Mouse (Mus musculus) heart, adult 10 weeks (tissue): ENCODE data around the gene Ifitm6. TPM values are rescaled to one million over a fixed set of nuclear protein-coding genes. Genes with fewer than 3 reads are reported as not detected.

Experiments
- polyA plus RNA-seq: library from polyadenylated mRNA; stranded (reverse); fragments of 350-450 nt; fragmentation: Illumina TruSeq; extraction: RNeasy Lipid Tissue Mini Kit (QIAGEN cat#74804); gene quantifications from one replicate; pipeline ENCODE4 v1.2.3, GENCODE M21; 2014; ENCODE audit warnings: low read depth, low replicate concordance

The Ifitm6 gene
- 0.84 TPM for polyA plus RNA-seq

DNA sequence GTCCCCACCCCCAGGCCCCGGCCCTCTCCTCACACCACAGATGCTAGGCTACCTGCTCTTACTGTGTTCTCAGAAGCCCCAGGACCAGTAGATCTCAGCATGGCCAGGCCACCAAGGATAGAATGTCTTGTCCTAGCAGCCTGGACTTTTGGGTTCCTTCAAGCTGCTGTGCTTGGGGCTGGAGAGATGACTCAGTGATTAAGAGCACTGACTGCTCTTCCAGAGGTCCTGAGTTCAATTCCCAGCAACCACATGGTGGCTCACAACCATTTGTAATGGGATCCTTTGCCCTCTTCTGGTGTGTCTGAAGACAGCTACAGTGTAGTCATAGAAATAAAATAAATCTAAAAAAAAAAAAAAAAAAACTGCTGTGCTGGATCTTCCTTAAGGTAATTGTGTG lies at the start of gene Ifitm6:
TSS of gene Ifitm6 (minus strand) at position 101 of the 400 bp plus-strand sequence.

DNA sequence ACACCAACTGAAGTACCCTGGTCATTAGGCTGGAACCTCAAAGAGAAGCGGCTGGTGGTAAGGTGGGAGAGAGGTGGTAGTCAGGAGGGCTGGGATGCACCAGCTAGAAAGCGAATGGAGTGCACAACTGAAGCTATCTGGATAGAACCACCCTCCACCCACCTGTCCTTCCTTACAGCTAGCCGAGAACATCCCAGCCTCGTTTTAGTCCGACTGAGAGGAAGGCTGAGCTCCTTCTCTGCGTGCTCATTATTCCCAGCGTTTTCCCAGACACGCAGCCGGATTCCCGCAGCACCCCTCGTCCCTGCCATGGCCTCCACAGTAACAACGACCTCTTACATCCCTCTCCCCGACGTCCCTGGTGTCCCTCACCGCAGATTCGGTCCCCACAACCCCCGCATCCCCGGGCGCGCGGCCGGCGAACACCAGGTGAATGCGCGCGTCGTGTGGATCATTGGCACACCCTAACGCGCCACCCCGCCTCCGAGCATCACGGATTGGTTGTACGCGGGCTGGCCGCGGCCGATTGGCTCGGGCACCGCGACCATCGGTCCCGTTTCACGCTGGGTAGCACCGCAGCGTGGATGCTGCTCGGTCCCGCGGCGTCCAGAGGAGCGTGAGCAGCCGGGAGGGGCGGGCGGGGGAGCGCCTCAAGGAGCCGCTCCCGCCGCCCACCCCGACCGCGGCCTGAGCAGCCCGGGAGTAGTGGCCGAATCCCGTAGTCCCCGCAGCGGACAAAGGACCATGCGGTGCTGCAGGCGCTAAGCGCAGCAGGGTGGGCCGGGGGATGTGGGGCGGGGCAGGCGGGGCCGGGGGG lies 42.9 kb upstream of the Ifitm6 start, which contains the start of gene B4galnt4:
TSS of gene B4galnt4 (plus strand) at position 679 of the 817 bp plus-strand sequence.

DNA sequence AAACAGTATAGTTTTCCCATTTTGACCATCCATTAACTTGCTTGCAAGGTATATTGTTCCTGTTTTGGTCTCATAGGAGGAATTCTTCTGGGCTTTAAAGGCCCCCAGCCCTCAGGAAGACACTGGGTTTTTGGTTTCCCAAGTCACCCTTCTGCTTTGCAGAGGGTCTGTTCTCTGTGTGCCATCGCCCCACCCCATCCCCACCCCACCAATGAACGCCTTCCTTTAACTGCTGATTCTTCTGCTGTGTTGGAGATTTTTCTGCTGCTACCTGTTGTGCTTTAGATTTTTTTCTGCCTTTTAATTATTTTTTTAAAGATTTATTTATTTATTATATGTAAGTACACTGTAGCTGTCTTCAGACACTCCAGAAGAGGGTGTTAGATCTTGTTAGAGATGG lies 11.1 kb upstream of the Ifitm6 start, which contains the start of gene Gm17387:
TSS of gene Gm17387 (plus strand) at position 301 of the 400 bp plus-strand sequence.

DNA sequence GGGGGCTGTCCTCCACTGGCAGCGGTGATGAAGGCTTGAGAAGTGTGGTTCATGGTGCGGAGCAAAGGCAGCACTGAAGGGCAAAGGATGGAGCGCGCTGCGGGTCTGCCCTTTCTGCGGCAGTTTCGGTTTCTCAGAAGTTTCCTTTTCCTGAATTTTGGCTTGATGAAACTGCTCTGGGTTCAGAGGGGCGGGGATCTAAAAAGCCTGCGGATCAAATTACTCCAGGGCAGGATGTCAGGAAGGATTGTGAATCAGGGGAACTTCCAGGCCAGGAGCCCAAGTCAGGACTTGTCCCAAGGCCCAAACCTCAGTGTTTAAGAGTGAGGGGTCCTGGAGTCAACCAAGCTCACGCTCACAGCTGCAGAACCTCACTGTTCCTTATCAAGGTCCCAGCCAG lies 7.1 kb downstream of the Ifitm6 start, which contains the start of gene Ifitm3:
TSS of gene Ifitm3 (minus strand) at position 178 of the 400 bp plus-strand sequence.

DNA sequence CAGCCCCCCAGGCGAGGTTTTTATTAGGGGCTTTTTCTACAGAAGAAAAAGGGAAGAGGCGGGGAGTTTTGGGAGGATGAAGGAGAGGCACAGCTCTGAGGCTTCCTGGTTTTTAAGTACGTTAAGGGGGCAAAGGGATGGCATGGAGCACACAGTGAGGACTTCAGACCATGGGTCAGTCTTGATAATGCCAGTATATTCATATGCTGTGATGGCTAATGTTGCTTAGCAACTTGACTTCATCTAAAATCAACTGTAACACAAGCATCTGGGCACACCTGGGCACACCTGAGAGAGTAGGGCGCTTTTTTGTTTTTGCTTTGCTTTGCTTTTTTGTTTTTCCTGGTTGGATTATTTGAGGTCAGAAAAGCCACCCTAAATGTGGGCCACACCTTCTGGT lies 50.8 kb downstream of the Ifitm6 start, which contains the start of gene Ifitm1:
TSS of gene Ifitm1 (plus strand) at position 301 of the 400 bp plus-strand sequence.

Other genes starting within 250 kb of the Ifitm6 start
- not detected for gene Syce1, start 230.1 kb downstream of the Ifitm6 start, polyA plus RNA-seq
- 0.18 TPM for gene Zfp941, start 195.7 kb downstream of the Ifitm6 start, polyA plus RNA-seq
- gene Urah, start 182.9 kb downstream of the Ifitm6 start, polyA plus RNA-seq: 1.8 TPM
- 35.3 TPM for gene Scgb1c1, start 172.4 kb downstream of the Ifitm6 start, polyA plus RNA-seq
- not detected for gene Odf3, start 170.1 kb downstream of the Ifitm6 start, polyA plus RNA-seq
- not detected for gene Gm45785, start 161.6 kb downstream of the Ifitm6 start, polyA plus RNA-seq
- gene Ric8a, start 161.0 kb downstream of the Ifitm6 start, polyA plus RNA-seq: 22.6 TPM
- 12.4 TPM for gene Bet1l, start 160.3 kb downstream of the Ifitm6 start, polyA plus RNA-seq
- 93.8 TPM for gene Psmd13, start 136.0 kb downstream of the Ifitm6 start, polyA plus RNA-seq
- 77.7 TPM for gene Sirt3, start 135.6 kb downstream of the Ifitm6 start, polyA plus RNA-seq
- 3,602 TPM for gene Cox8b, start 117.5 kb downstream of the Ifitm6 start, polyA plus RNA-seq
- not detected for gene Nlrp6, start 97.0 kb downstream of the Ifitm6 start, polyA plus RNA-seq
- gene Pgghg, start 76.5 kb downstream of the Ifitm6 start, polyA plus RNA-seq: 6.1 TPM
- 0.92 TPM for gene Ifitm5, start 67.6 kb downstream of the Ifitm6 start, polyA plus RNA-seq
- not detected for gene Gm45717, start 62.0 kb downstream of the Ifitm6 start, polyA plus RNA-seq
- 168 TPM for gene Ifitm2, start 61.9 kb downstream of the Ifitm6 start, polyA plus RNA-seq
- 10.8 TPM for gene Ifitm1, start 50.7 kb downstream of the Ifitm6 start, polyA plus RNA-seq
- gene Ifitm3, start 7.2 kb downstream of the Ifitm6 start, polyA plus RNA-seq: 220 TPM
- gene Gm17387, start 11.2 kb upstream of the Ifitm6 start, polyA plus RNA-seq: not detected
- gene B4galnt4, start 43.2 kb upstream of the Ifitm6 start, polyA plus RNA-seq: not detected
- not detected for gene Pkp3, start 60.3 kb upstream of the Ifitm6 start, polyA plus RNA-seq
- gene Sigirr, start 82.6 kb upstream of the Ifitm6 start, polyA plus RNA-seq: 8.4 TPM
- not detected for gene Ano9, start 99.9 kb upstream of the Ifitm6 start, polyA plus RNA-seq
- gene Ptdss2, start 104.5 kb upstream of the Ifitm6 start, polyA plus RNA-seq: 29.2 TPM
- 69.3 TPM for gene Rnh1, start 154.9 kb upstream of the Ifitm6 start, polyA plus RNA-seq
- 59.1 TPM for gene Hras, start 176.1 kb upstream of the Ifitm6 start, polyA plus RNA-seq
- gene Lrrc56, start 176.2 kb upstream of the Ifitm6 start, polyA plus RNA-seq: 2.6 TPM
- not detected for gene Lmntd2, start 196.2 kb upstream of the Ifitm6 start, polyA plus RNA-seq
- 0.39 TPM for gene Rassf7, start 197.9 kb upstream of the Ifitm6 start, polyA plus RNA-seq
- 22.9 TPM for gene Phrf1, start 210.9 kb upstream of the Ifitm6 start, polyA plus RNA-seq
- 10.7 TPM for gene Irf7, start 248.6 kb upstream of the Ifitm6 start, polyA plus RNA-seq